Mouse (Mus musculus): ENCODE results near the gene Fgf15.

The Fgf15 gene

GRCm38 (mm10) chr7:144896294-144897218, at the start of gene Fgf15:
TSS of gene Fgf15 (plus strand) at chr7:144896531.
- no peak for DNase-seq (ENCODE audit: extremely low read depth, insufficient read length, low spot score)

- DNase-seq (ENCODE audit: extremely low read depth, insufficient read length, low spot score) = no peak
Measured at GRCm38 (mm10) chr7:144847067-144847466, 49.3 kb upstream of the Fgf15 start, which contains the start of gene Fgf4. TSS of gene Fgf4 (plus strand) at chr7:144847367.

- no peak for DNase-seq (ENCODE audit: extremely low read depth, insufficient read length, low spot score)
Measured at GRCm38 (mm10) chr7:144851321-144851720, 45.0 kb upstream of the Fgf15 start.

- no peak for DNase-seq (ENCODE audit: extremely low read depth, insufficient read length, low spot score)
Measured at GRCm38 (mm10) chr7:144854966-144855365, 41.4 kb upstream of the Fgf15 start.

- DNase-seq (ENCODE audit: extremely low read depth, insufficient read length, low spot score) = no peak
Measured at GRCm38 (mm10) chr7:144857158-144857557, 39.2 kb upstream of the Fgf15 start.

- no peak for DNase-seq (ENCODE audit: extremely low read depth, insufficient read length, low spot score)
Measured at GRCm38 (mm10) chr7:144857826-144858342, 38.4 kb upstream of the Fgf15 start.

- no peak for DNase-seq (ENCODE audit: extremely low read depth, insufficient read length, low spot score)
Measured at GRCm38 (mm10) chr7:144858702-144859101, 37.6 kb upstream of the Fgf15 start.

GRCm38 (mm10) chr7:144861056-144861768, 35.1 kb upstream of the Fgf15 start:
- no peak for DNase-seq (ENCODE audit: extremely low read depth, insufficient read length, low spot score)

GRCm38 (mm10) chr7:144861769-144862070, 34.6 kb upstream of the Fgf15 start:
- DNase-seq (ENCODE audit: extremely low read depth, insufficient read length, low spot score) = no peak

- no peak for DNase-seq (ENCODE audit: extremely low read depth, insufficient read length, low spot score)
Measured at GRCm38 (mm10) chr7:144862126-144862525, 34.2 kb upstream of the Fgf15 start.

- no peak for DNase-seq (ENCODE audit: extremely low read depth, insufficient read length, low spot score)
Measured at GRCm38 (mm10) chr7:144862712-144863111, 33.6 kb upstream of the Fgf15 start.

- no peak for DNase-seq (ENCODE audit: extremely low read depth, insufficient read length, low spot score)
Measured at GRCm38 (mm10) chr7:144863196-144863595, 33.1 kb upstream of the Fgf15 start.

- no peak for DNase-seq (ENCODE audit: extremely low read depth, insufficient read length, low spot score)
Measured at GRCm38 (mm10) chr7:144864160-144864670, 32.1 kb upstream of the Fgf15 start.

- DNase-seq (ENCODE audit: extremely low read depth, insufficient read length, low spot score) = no peak
Measured at GRCm38 (mm10) chr7:144867161-144867560, 29.2 kb upstream of the Fgf15 start.

- DNase-seq (ENCODE audit: extremely low read depth, insufficient read length, low spot score) = no peak
Measured at GRCm38 (mm10) chr7:144867602-144868001, 28.7 kb upstream of the Fgf15 start.

GRCm38 (mm10) chr7:144872420-144872819, 23.9 kb upstream of the Fgf15 start:
- DNase-seq (ENCODE audit: extremely low read depth, insufficient read length, low spot score) = no peak

- DNase-seq (ENCODE audit: extremely low read depth, insufficient read length, low spot score) = no peak
Measured at GRCm38 (mm10) chr7:144873160-144873559, 23.2 kb upstream of the Fgf15 start.

- DNase-seq (ENCODE audit: extremely low read depth, insufficient read length, low spot score) = no peak
Measured at GRCm38 (mm10) chr7:144874226-144874625, 22.1 kb upstream of the Fgf15 start.

GRCm38 (mm10) chr7:144878401-144878800, 17.9 kb upstream of the Fgf15 start:
- DNase-seq (ENCODE audit: extremely low read depth, insufficient read length, low spot score) = no peak

- DNase-seq (ENCODE audit: extremely low read depth, insufficient read length, low spot score) = peak; percentile 36
Measured at GRCm38 (mm10) chr7:144883106-144883505, 13.2 kb upstream of the Fgf15 start.

- DNase-seq (ENCODE audit: extremely low read depth, insufficient read length, low spot score) = no peak
Measured at GRCm38 (mm10) chr7:144887672-144888071, 8.7 kb upstream of the Fgf15 start.

Measured in 3134 (cell line).